Mouse (Mus musculus): Measurements from ENCODE around the gene Gm49721. TPM values are rescaled to one million over a fixed set of nuclear protein-coding genes. Genes with fewer than 3 reads are reported as not detected.
"Not testable (repeated sequence)": the region's sequence is repeated elsewhere in the genome, so short reads cannot be mapped to it uniquely, and the experiment has no call there.

The Gm49721 gene
- polyA plus RNA-seq, 1 experiment = not detected

DNA sequence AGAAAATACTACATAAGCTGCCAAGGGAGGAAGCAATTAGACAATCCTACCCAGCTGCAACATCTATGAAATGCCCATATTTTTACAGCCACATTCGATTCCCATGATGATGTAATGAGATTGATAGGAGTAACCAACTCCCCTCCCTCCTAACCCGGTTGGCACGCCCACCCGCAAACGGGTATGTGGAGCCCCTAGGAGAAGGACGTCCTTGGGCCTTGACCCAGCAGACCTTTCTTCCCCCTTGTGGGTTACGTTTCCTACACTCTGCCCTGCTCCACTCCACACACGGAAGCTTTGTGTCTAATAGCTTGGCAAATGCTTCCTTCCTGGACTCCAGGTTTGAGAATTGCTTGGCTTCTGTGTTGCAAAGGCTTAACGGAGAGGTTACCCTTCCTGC is 31.2 kb downstream of the Gm49721 start:
- not testable (repeated sequence) for H3K4me3 ChIP-seq (ENCODE audit: insufficient read depth, low read depth, low read length); H3K27ac ChIP-seq (replicated peaks; ENCODE audit: low read depth, low read length); H3K4me1 ChIP-seq (ENCODE audit: control insufficient read depth, insufficient read depth, insufficient read length, low read length)

DNA sequence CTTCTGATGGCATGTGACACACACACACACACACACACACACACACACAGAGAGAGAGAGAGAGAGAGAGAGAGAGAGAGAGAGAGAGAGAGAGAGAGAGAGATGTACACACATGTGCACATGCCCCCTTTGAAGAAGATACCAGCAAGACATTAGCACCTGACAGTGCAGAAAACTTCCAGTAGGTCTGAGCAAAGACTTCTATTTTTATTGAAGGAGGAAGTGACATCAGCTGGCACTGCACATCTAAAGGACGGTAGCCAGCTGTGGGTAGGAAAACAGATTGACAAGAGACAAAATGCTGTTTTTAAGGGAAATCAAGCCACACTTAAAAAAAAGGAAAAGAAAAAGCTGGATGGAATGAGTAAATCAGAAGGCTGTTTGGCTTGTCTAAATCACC is 35.5 kb downstream of the Gm49721 start:
- not testable (repeated sequence) for H3K4me3 ChIP-seq (ENCODE audit: insufficient read depth, low read depth, low read length); H3K4me1 ChIP-seq (ENCODE audit: control insufficient read depth, insufficient read depth, insufficient read length, low read length); H3K27ac ChIP-seq (replicated peaks; ENCODE audit: low read depth, low read length)

DNA sequence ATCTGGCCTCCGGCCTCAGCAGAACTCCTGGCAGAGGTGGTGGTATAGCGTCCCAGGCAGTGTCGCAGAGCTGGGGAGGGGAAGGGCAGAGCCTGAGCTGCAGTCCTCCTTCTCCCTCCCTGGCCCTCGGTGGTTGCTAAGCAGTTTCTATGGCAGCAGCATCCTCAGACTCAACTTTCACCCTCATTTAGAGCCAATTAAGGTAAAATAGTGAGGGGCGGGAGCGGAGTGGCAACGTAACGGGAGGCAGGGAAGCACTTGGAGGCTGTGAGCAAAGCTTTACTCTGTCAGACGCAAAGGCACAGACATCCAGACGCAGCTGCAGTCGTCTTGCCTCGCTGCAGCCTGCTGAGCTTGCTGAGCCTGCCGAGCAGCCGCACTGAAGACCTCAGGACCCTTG is 46.6 kb downstream of the Gm49721 start, which contains the start of gene Gm1604a:
Gene Gm1604a, plus strand, starts transcription at position 312 of the 400 bp plus-strand sequence.
- not testable (repeated sequence) for H3K27ac ChIP-seq (replicated peaks; ENCODE audit: low read depth, low read length); H3K4me3 ChIP-seq (ENCODE audit: insufficient read depth, low read depth, low read length); H3K4me1 ChIP-seq (ENCODE audit: control insufficient read depth, insufficient read depth, insufficient read length, low read length)

DNA sequence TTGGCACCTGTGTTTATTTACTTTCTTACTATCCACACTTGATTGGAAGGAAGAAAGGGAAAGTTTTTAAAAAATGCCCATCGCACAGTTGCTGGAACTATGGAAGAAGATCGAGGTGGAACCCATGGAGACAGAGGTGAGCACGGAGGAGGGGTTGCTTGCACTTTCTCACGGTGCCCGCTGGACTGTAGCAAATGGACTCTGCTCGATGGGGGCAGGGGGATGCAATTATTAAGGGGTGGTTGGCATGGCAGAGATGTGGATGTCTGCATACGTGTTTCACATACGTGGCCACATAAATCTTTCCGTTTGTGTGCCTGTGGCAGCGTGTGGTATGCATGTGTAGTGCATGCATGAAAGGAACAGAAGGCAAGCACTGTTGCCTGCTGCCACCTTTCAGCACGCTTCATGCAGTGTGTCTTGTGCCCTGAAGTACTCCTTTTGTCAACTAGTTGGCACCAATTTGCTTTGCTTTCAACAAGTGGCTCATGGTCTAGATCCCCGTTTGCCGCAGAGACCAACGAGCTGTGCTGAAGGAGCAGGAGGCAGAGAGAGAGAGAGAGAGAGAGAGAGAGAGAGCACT is 47.2 kb downstream of the Gm49721 start:
- H3K27ac ChIP-seq (replicated peaks; ENCODE audit: low read depth, low read length); H3K4me3 ChIP-seq (ENCODE audit: insufficient read depth, low read depth, low read length); H3K4me1 ChIP-seq (ENCODE audit: control insufficient read depth, insufficient read depth, insufficient read length, low read length): not testable (repeated sequence)

DNA sequence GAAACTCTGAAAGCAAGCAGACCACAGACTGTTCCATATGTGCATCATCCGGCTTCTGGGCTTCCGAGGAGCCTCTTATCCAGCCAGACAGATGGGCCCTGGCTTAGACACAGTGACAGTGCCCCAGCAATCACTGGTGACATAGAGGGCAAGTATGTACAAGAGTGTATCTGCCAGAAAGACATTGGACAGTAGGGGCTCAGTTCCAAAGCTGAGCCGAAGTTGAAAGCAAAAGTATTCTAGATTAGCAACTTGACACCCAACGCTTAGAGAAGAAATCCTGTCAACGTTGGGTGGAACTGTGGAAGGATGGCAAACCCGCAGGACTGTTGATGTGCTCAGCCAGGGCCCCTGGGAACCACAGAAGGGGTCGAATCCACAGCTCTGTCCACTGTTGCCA is 51.5 kb downstream of the Gm49721 start:
- H3K27ac ChIP-seq (replicated peaks; ENCODE audit: low read depth, low read length); H3K4me1 ChIP-seq (ENCODE audit: control insufficient read depth, insufficient read depth, insufficient read length, low read length); H3K4me3 ChIP-seq (ENCODE audit: insufficient read depth, low read depth, low read length): not testable (repeated sequence)

DNA sequence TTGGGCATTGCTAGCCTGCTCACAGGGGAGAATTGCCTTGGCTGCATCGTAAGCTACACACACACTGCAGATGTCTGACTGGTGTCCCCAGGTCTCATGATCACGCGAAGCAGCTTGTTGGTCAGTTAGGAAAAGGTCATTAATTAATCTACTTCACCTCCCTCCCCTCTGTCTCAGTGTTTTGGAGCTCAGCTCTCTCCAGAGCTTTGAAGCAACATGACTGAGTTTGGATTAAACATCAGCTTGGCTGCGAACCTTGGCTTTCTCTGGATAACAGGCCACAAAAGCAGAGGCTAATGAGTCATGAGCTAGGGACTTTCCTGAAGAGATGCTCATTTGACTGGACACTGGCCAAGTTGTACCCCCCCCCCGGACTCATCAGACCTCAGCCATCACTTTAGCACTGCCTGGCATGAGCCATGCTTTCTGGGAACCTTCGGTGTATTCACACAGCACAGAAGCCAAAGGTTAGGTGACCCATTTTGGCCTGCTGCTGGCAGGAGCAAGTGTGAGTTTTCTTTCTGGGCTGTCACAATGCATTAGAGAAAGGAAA is 52.0 kb downstream of the Gm49721 start:
- H3K4me3 ChIP-seq (ENCODE audit: insufficient read depth, low read depth, low read length); H3K27ac ChIP-seq (replicated peaks; ENCODE audit: low read depth, low read length); H3K4me1 ChIP-seq (ENCODE audit: control insufficient read depth, insufficient read depth, insufficient read length, low read length): not testable (repeated sequence)

DNA sequence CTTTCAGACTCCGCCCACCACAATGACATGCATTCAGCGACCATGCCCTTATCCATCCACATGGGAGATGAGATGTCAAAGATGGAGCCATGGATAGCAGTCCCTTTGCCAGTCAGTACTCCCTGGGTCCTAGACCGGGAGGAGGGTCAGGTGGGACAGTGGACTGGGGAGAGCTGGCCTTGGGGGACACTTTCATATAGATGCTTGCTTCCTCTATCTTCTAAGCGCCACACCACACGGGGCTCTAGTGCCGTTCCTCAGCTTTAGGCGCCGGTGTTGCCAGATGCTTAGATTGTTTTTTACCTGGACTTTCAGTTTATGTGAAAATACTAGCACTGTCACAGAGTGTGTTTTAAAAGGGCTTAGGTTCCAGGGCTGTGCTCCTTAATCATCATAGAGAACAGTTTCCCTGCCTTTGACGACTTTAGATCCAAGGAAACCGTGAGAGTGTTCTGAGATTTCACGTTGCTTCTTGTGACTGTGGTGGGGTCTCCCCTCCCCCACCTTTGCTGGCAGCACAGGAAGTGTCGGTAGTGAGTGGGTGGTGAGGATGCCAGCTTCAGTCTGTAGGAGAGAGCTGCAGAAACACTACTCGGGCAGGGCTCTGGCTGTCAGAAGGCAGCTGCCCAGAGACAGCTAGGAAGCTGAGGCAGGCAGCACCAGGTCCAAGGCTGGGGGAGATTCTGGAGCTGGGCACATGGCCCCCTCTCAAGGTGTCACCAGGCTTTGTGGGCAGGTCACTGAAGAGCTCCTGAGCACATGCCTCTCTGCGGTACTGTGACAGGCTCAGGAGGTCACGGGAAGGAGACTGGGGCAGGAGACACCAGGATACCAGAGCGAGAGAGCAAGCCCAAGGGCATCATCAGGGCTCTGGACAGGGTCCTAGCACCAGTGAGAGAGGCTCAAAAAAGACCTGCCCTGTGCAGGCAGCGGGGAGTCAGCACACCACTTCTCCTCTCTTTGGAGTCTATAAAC is 54.8 kb downstream of the Gm49721 start:
- not testable (repeated sequence) for H3K27ac ChIP-seq (replicated peaks; ENCODE audit: low read depth, low read length); H3K4me1 ChIP-seq (ENCODE audit: control insufficient read depth, insufficient read depth, insufficient read length, low read length); H3K4me3 ChIP-seq (ENCODE audit: insufficient read depth, low read depth, low read length)

DNA sequence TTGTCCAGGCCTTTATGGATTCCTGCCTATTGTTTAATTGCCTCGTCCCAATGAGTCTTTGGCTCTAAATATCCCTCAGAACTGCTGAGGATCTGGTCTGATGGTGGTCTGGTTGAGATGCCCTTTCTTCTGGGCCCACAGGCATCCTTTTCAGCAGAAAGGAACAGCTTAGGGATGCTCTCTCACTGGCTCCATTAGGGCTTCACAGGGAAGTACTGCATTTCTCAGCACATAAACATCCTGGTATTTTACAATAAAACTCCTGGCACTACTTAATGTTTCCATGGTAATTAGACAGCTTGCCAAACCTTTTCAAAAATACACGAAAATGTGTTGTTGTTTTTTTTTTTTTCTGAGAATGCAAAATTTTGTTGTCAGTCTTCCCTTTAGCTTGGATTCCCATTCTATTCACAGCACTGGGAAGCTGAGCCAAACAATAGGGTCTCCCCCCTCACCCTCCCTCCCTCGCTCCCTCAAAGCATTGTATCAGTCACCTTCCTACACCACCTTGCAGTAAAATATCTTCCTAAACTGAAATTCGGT is 90.4 kb downstream of the Gm49721 start:
- H3K4me1 ChIP-seq (ENCODE audit: control insufficient read depth, insufficient read depth, insufficient read length, low read length); H3K27ac ChIP-seq (replicated peaks; ENCODE audit: low read depth, low read length); H3K4me3 ChIP-seq (ENCODE audit: insufficient read depth, low read depth, low read length): not testable (repeated sequence)

DNA sequence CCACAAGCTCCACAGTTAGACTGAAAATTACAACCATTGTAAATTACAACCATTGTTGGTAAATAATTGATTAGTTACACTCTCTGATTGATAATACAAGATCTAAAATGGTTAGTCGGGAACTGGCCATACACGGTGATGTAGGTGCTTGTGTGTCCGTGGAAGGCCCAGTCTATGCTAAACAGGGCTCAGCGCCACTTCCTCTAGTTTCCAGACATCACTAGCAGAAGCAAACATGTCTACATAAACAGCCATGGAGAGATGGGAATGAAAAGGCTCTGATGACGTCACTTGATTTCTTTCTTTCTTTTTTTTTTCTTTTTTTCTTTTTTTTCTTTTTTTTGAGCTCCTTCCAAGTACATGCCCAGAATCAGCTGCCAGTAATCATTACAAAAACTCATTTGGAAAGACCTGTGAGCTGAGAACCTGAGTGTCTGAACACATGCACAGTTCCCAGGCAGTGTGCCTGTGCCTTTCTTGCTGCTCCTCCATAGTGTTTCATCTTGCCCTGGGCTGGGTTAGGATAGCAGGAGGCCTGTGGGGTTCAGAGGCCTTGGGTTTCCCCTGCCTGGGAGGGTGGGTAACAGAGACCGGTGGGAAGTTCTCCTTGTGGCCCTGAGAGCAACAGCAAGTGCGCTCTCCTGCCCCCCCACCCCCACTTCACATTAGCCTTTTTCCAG is 91.0 kb downstream of the Gm49721 start:
- H3K4me3 ChIP-seq (ENCODE audit: insufficient read depth, low read depth, low read length); H3K27ac ChIP-seq (replicated peaks; ENCODE audit: low read depth, low read length); H3K4me1 ChIP-seq (ENCODE audit: control insufficient read depth, insufficient read depth, insufficient read length, low read length): not testable (repeated sequence)

DNA sequence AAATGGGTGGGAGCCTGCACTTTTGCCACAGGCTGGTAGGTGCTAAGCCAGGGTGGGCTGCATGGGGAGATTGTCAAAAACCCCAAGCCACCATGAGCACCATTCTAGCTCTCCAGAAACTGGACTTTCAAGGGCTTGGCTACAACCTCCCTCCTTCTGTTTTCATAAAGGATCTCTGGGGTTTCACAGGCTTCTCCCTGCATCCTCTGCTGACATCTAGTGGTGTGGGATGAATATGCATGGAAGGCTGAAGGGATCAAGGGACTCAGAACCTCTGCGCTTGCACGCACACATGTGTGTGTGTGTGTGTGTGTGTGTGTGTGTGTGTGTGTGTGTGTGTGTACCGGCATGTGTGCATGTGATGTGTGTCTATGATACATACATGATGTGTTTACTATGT is 95.8 kb downstream of the Gm49721 start:
- H3K4me1 ChIP-seq (ENCODE audit: control insufficient read depth, insufficient read depth, insufficient read length, low read length); H3K27ac ChIP-seq (replicated peaks; ENCODE audit: low read depth, low read length); H3K4me3 ChIP-seq (ENCODE audit: insufficient read depth, low read depth, low read length): not testable (repeated sequence)

DNA sequence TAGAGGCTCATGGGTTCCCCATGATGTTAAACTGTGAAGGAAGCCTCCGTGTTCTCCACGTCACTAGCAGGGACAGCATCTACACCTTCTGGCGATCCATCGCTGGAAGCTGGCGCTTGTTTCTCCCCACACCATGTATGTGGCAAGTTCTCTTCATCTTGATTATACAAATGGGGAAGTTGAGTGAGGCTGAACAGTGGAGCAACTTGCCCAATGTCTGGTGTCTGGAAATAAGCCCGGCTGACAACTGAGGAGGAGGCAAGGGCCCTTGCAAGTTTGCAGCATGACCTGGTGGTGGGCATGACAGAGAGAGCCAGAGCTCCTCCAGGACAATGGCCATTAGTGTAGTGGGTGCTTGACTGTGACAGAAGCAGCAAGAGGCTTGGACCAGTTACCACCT is 96.8 kb downstream of the Gm49721 start:
- not testable (repeated sequence) for H3K27ac ChIP-seq (replicated peaks; ENCODE audit: low read depth, low read length); H3K4me3 ChIP-seq (ENCODE audit: insufficient read depth, low read depth, low read length)

DNA sequence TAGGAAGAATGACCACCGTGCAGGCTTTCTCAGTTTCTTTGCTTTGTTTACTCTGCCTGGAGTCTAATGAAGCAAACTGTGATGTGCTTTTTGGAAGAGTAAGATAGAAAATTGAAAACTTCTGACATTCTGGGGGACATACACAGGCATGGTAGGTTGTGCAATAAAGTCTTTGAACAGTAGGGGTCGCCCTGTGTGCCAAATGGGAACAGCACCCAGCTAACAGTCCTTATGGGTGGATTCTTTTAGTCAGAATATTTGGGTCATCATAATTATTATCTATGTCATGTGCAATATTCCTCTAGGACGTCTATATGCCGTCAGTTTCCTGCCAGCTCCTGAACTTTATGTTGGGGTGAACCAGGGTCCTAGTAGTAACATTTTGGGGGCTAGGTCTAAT is 100.9 kb downstream of the Gm49721 start:
- H3K4me1 ChIP-seq (ENCODE audit: control insufficient read depth, insufficient read depth, insufficient read length, low read length); H3K4me3 ChIP-seq (ENCODE audit: insufficient read depth, low read depth, low read length); H3K27ac ChIP-seq (replicated peaks; ENCODE audit: low read depth, low read length): not testable (repeated sequence)

More for the DNA sequence above, 96.8 kb downstream of the Gm49721 start:
- not testable (repeated sequence) for H3K4me1 ChIP-seq (ENCODE audit: control insufficient read depth, insufficient read depth, insufficient read length, low read length)

DNA sequence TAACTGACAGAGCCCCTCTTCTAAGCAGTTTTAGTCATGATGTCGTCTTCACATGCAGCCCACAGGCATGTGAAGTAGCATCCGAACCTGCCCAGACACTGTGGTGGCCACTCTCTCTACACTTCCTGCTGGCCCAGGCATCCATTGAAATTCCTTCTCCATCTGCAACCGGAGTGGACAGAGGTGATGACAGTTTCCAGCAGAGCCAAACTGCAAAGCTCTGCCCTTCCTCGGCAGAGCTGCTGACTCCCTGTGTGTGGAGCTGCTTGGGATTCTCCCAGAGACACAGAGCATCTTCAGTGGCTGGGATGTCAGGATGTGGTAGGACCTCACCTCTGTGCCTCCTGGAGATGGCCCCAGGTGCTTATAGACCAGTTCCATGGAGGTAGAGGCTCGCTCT is 105.8 kb downstream of the Gm49721 start:
- not testable (repeated sequence) for H3K27ac ChIP-seq (replicated peaks; ENCODE audit: low read depth, low read length); H3K4me1 ChIP-seq (ENCODE audit: control insufficient read depth, insufficient read depth, insufficient read length, low read length)

DNA sequence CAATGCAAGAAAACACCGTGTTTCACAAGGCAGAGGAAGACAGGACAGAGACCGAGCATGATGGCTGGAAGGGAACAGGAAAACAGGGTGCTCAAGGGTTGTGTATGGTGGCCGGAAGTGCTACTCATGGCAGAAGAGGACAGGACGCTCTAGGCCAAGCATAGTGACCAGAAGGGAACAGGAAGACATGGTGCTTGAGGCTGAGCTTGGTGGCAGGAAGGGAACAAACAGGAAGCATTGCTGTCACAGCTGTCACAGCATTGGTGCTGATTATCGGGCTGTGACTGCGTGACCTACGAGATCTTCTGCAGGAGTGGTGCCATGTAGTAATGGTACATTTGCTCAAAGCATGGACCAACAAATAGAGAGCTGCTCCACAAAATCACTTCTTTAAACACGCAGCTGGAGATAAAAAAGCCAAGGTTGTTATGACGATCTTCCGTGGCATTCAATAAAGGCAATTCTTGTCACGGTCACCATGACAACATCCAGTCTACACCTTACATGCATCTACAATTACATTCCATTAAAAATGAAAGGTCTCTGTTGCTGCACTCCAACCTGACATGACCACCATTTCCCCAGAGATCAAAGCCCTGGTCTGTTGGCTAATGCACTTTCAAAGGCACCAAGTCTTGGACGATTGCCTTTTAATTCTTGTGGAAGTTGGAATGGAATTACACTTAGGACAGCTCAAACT is 106.9 kb downstream of the Gm49721 start:
- H3K27ac ChIP-seq (replicated peaks; ENCODE audit: low read depth, low read length); H3K4me1 ChIP-seq (ENCODE audit: control insufficient read depth, insufficient read depth, insufficient read length, low read length); H3K4me3 ChIP-seq (ENCODE audit: insufficient read depth, low read depth, low read length): not testable (repeated sequence)

More for the DNA sequence above, 105.8 kb downstream of the Gm49721 start:
- not testable (repeated sequence) for H3K4me3 ChIP-seq (ENCODE audit: insufficient read depth, low read depth, low read length)
